Mouse (Mus musculus): ENCODE measurements around the gene Olfr1202.

GRCm38 (mm10) chr2:88848992-88849391 is 34.7 kb downstream of the Olfr1202 start, which contains the start of gene Olfr1204:
- no peak for TF ChIP-seq CTCF (IDR thresholded peaks at IDR 0.05; ENCODE audit: borderline replicate concordance, insufficient read depth, low read length)
- TF ChIP-seq POLR2A (IDR thresholded peaks at IDR 0.05; ENCODE audit: low read depth, low read length), result no peak
